Mouse (Mus musculus) cerebellum, adult 2 months (tissue): ENCODE measurements at regions not wholly inside any gene's neighbourhood (a gene's known extent, or its start where the extent isn't known, plus 50 kb on each side); places are given as distances from the start of the nearest gene placed in this dataset.

Experiments used
- DNase-seq, 2 experiments: peaks; one replicate each; pipeline ENCODE4 v3.0.0; 2021
- H3K27ac ChIP-seq: fragments of 200-500 bp; 2 replicates; pipeline ENCODE4 v1.5.1; 2012; ENCODE audit warnings: low read length, control low read depth, inconsistent platforms; ENCODE audit not compliant: insufficient read depth
- H3K27me3 ChIP-seq: fragments of 200-500 bp; 2 replicates; pipeline ENCODE4 v1.6.1; 2012; ENCODE audit warnings: inconsistent platforms, mild to moderate bottlenecking, low read length, moderate library complexity; ENCODE audit not compliant: control insufficient read depth, insufficient read depth
- H3K4me1 ChIP-seq: fragments of 200-500 bp; 2 replicates; pipeline ENCODE4 v1.6.1; 2011; ENCODE audit warnings: low read length; ENCODE audit not compliant: control insufficient read depth, insufficient read depth
- H3K4me3 ChIP-seq: fragments of 200-500 bp; replicated peaks from 2 replicates; pipeline ENCODE3; 2011; ENCODE audit warnings: mild to moderate bottlenecking, low read depth, low read length, control low read depth; ENCODE audit not compliant: insufficient read depth
- CTCF ChIP-seq: fragments of 200-500 bp; IDR thresholded peaks from 2 replicates; pipeline ENCODE4 v1.5.1; 2011; ENCODE audit warnings: low read depth, mild to moderate bottlenecking, control low read depth, low read length, moderate library complexity, borderline replicate concordance; ENCODE audit not compliant: insufficient read depth
- POLR2A ChIP-seq: fragments of 200-500 bp; IDR thresholded peaks from 2 replicates; pipeline ENCODE4 v1.6.1; 2011; ENCODE audit warnings: low read length, control low read depth, borderline replicate concordance; ENCODE audit not compliant: insufficient read depth
- WGBS: fragments of 180-500 bp; shearing (Covaris S2); methylation state at CpG from one replicate; pipeline ENCODE4 v1.1.7; 2018; 5-methylcytosine and 5-hydroxymethylcytosine counted together

DNA sequence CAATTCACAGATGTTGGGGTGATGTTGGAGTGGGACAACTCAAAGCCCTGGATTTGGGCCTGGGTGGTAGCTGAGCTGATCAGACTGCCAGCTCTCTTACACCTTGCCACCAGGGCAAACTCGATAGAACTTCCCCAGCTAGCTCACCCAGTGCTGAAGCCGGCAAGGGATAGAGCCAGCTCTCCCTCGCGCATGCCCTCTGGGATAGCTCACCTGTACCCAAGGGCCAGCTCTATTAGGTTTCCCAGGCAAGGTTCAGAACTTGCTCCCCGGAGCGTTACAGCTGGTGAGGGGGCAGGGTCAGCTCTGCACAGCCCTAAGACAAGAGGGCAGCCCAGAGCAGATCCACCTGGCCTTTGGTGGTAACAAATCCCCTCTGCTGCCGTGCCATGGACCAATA, 54.1 kb upstream of the 1700012A03Rik start:
- WGBS: 89% methylated on average over 7 of the region's 7 CpGs
- no peak overlapping the region for H3K27ac ChIP-seq
- DNase-seq: no peak
- no peaks in the 10 kb centered on the region for H3K27me3 ChIP-seq
- TF ChIP-seq CTCF (no peak), POLR2A (no peak)
- H3K4me1 ChIP-seq: no peaks in the 10 kb centered on the region
- no peak overlapping the region for H3K4me3 ChIP-seq

DNA sequence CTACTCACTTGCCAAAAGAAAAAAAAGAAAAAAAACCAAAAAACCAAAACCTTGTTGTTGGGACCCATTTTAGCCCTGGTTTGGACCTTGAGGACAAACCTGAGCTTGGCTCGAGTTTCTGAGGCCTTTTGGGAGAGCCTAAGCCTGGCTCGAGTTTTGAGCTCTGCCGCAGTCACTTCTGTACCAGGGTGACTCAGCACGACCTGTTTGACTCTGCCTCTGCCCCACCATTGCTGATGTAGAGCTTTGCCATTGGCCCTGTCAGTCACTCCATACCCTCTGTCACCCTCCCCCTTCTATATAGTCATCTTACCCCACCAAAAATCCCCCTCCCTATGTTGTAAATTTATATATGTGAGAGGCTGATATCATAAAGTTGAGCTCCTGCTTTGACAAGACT, 54.8 kb upstream of the 1700012A03Rik start:
- Histone ChIP-seq H3K4me1 (no peaks in the 10 kb centered on the region), H3K27me3 (no peaks in the 10 kb centered on the region), H3K4me3 (no peak overlapping the region), H3K27ac (no peak overlapping the region)
- 77% methylated on average over 4 of the region's 4 CpGs for WGBS
- DNase-seq: no peak
- TF ChIP-seq POLR2A (no peak), CTCF (no peak)

DNA sequence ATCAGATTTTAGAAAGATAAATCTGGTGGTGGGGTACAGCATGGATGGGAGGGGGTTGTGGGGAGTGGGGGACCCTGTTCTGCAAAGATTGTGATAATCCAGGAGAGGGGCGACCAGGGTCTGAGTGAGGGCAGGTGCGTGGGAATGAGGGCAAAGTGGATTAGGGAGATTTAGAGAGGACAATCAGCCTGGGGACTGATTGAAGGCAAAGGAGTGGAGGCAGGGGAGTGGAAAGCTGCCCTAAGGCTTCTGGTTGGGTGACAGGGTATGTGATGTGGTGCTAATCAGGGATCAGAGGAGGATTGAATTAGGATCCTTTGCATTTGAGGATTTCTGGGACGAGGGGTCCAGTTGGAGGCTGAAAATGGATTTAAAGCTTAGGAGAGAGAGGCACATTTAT, 64.3 kb upstream of the 1700012A03Rik start:
- H3K27me3 ChIP-seq: no peaks in the 10 kb centered on the region

GRCm38 (mm10) chr6:31976705-31977104, 73.3 kb upstream of the 1700012A03Rik start:
- WGBS: 95% methylated on average over 6 of the region's 6 CpGs
- Histone ChIP-seq H3K27ac (no peak overlapping the region), H3K27me3 (no peaks in the 10 kb centered on the region), H3K4me1 (no peaks in the 10 kb centered on the region), H3K4me3 (no peak overlapping the region)
- no peak for DNase-seq
- TF ChIP-seq CTCF: no peak
- TF ChIP-seq POLR2A: no peak

More for the DNA sequence above, 64.3 kb upstream of the 1700012A03Rik start:
- Histone ChIP-seq H3K4me1 (no peaks in the 10 kb centered on the region), H3K27ac (no peak overlapping the region), H3K4me3 (no peak overlapping the region)
- DNase-seq: no peak
- WGBS: 66% methylated on average over 3 of the region's 3 CpGs
- no peak for TF ChIP-seq POLR2A
- TF ChIP-seq CTCF: no peak

DNA sequence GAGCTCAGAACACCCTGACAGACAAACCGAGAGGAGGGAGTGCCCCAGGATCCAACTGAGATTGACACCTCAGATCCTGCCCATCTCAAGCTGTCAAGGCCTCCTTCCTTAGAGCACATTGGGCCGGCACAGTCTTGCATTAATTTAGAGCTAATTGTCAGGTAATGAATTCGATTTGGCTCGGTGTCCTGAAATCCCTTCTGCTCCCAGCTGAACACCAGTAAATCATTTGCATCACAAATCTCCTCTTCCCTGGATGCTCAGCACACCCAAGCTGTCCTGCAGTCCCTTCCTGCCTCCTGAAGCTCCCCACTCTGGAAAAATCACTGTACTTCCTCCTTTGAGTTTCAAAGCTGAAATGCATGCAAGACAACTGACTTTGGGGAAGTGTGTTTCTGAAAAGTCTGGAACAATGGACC, 102.0 kb upstream of the 1700012A03Rik start:
- TF ChIP-seq CTCF (no peak), POLR2A (no peak)
- no peaks in the 10 kb centered on the region for H3K4me1 ChIP-seq
- H3K27ac ChIP-seq: no peak overlapping the region
- 18% methylated on average over 4 of the region's 4 CpGs for WGBS
- no peaks in the 10 kb centered on the region for H3K27me3 ChIP-seq
- no peak overlapping the region for H3K4me3 ChIP-seq
- no peak for DNase-seq

GRCm38 (mm10) chr6:31946572-31946971, 103.5 kb upstream of the 1700012A03Rik start:
- TF ChIP-seq CTCF: no peak
- no peak for TF ChIP-seq POLR2A
- Histone ChIP-seq H3K4me3 (no peak overlapping the region), H3K27me3 (no peaks in the 10 kb centered on the region), H3K4me1 (no peaks in the 10 kb centered on the region), H3K27ac (no peak overlapping the region)
- no peak for DNase-seq
- 68% methylated on average over 5 of the region's 5 CpGs for WGBS

- H3K27ac ChIP-seq: no peak overlapping the region
- no peak overlapping the region for H3K4me3 ChIP-seq
- no peaks in the 10 kb centered on the region for H3K4me1 ChIP-seq
- no peak for TF ChIP-seq CTCF
- no peak for TF ChIP-seq POLR2A
- 27% methylated on average over 7 of the region's 7 CpGs for WGBS
- DNase-seq: no peak
- H3K27me3 ChIP-seq: no peaks in the 10 kb centered on the region
Observed at GRCm38 (mm10) chr6:31945347-31945746, 104.7 kb upstream of the 1700012A03Rik start.

DNA sequence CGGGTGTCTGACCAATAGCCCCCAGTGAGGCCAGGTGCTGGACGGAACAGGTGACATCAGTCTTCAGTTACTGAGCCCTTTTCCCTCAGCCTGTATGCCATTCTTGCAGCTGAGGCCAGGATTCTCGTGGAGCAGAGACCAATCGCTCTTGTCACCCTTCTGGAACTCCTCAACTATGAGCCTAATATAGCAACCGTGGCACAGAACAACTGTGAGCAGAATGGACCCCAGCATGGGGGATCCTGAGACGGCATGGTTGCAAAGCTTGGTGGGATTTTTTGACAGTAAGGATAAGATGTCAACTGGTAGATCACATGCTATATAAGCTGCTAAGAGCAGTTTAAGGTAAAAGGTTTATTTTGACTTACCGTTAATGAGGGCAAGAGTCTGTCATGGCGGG, 105.5 kb upstream of the 1700012A03Rik start:
- Histone ChIP-seq H3K27me3 (no peaks in the 10 kb centered on the region), H3K4me1 (no peaks in the 10 kb centered on the region), H3K27ac (no peak overlapping the region), H3K4me3 (no peak overlapping the region)
- no peak for TF ChIP-seq POLR2A
- no peak for TF ChIP-seq CTCF
- no peak for DNase-seq
- 56% methylated on average over 8 of the region's 8 CpGs for WGBS
